Mouse (Mus musculus) embryonic stem cell, embryonic (primary cell): Measurements from ENCODE around the gene Ccdc85c.

Experiments used
- CTCF ChIA-PET, 4 experiments: fragments of 300-600 bp in 2 of 4; fragments of 350-600 bp in 2 of 4; sonication (Branson Sonifier 250); formaldehyde crosslinking; loops; one replicate each; lab custom pipeline; 2022; ENCODE audit warnings: inconsistent platforms in 2 of 4; lab: Charles Lee
- POLR2A ChIA-PET, 4 experiments: fragments of 300-600 bp in 2 of 4; fragments of 350-600 bp in 2 of 4; sonication (Branson Sonifier 250); formaldehyde crosslinking; loops; one replicate each; lab custom pipeline; 2022; ENCODE audit warnings: antibody characterized with exemption in 4 of 4, inconsistent platforms in 1 of 4; lab: Charles Lee

Ccdc85c gene

GRCm38 (mm10) chr12:108174606-108175505, 100.4 kb downstream of the Ccdc85c start:
- ChIA-PET CTCF (interaction anchor here in 3 of 4 experiments (0.6 to 0.7 kb wide), 3 partner anchors 33 to 225 kb away, joined by 3 to 9 read pairs (median 3); no protein-coding TSS in a partner anchor), POLR2A (interaction anchor here in 2 of 4 experiments (0.6 to 1.1 kb wide), 5 partner anchors 16 to 162 kb away, joined by 3 to 4 read pairs (median 3); no protein-coding TSS in a partner anchor)

GRCm38 (mm10) chr12:108172639-108173038, 102.6 kb downstream of the Ccdc85c start:
- ChIA-PET CTCF (interaction anchor here in 2 of 4 experiments (0.6 to 1.3 kb wide), 2 partner anchors 20 to 120 kb away, joined by 3 read pairs; no protein-coding TSS in a partner anchor), POLR2A (interaction anchor here in 1 of 4 experiments (1.0 kb wide), 1 partner anchor 14 kb away, joined by 3 read pairs; no protein-coding TSS in a partner anchor)

- ChIA-PET CTCF (interaction anchor here in 1 of 4 experiments (0.5 kb wide), 1 partner anchor 50 kb away, joined by 3 read pairs; no protein-coding TSS in a partner anchor), POLR2A (interaction anchor here in 1 of 4 experiments (0.8 kb wide), 1 partner anchor 8 kb away, joined by 3 read pairs; the partner anchor contains the start of genes Ccnk and Setd3)
Measured at GRCm38 (mm10) chr12:108171336-108171735, 103.9 kb downstream of the Ccdc85c start.

GRCm38 (mm10) chr12:108170467-108170866, 104.8 kb downstream of the Ccdc85c start:
- CTCF ChIA-PET, result interaction anchor here in 1 of 4 experiments (0.5 to 0.6 kb wide), 2 partner anchors 49 to 121 kb away, joined by 3 to 4 read pairs; no protein-coding TSS in a partner anchor
- POLR2A ChIA-PET, result interaction anchor here in 2 of 4 experiments (0.6 to 1.4 kb wide), 3 partner anchors 8 to 10 kb away, joined by 3 to 8 read pairs (median 3); partner anchors contain the start of genes Ccnk (in 2 of the 2) and Setd3 (in 2 of the 2)

- CTCF ChIA-PET, result interaction anchor here in 3 of 4 experiments (0.8 to 1.2 kb wide), 3 partner anchors 9 to 22 kb away, joined by 3 read pairs; no protein-coding TSS in a partner anchor
- POLR2A ChIA-PET, result interaction anchor here in 3 of 4 experiments (0.5 to 1.4 kb wide), 6 partner anchors 9 to 148 kb away, joined by 3 to 8 read pairs (median 3); partner anchors contain the start of genes Ccnk (in 1 of the 3) and Setd3 (in 1 of the 3)
Measured at GRCm38 (mm10) chr12:108168909-108169308, 106.3 kb downstream of the Ccdc85c start.

- ChIA-PET CTCF (interaction anchor here in 1 of 4 experiments (1.1 kb wide), 1 partner anchor 11 kb away, joined by 5 read pairs; no protein-coding TSS in a partner anchor), POLR2A (interaction anchor here in 2 of 4 experiments (2.8 to 4.2 kb wide), 2 partner anchors 16 kb away, joined by 8 to 20 read pairs; partner anchors contain the start of genes Ccnk (in 2 of the 2) and Setd3 (in 2 of the 2))
Measured at GRCm38 (mm10) chr12:108163706-108164105, 111.5 kb downstream of the Ccdc85c start.

- CTCF ChIA-PET, result interaction anchor here (0.6 to 1.4 kb wide), 7 partner anchors 8 to 1199 kb away, joined by 3 to 10 read pairs (median 4); no protein-coding TSS in a partner anchor
- POLR2A ChIA-PET, result interaction anchor here in 3 of 4 experiments (0.5 to 4.2 kb wide), 7 partner anchors 8 to 360 kb away, joined by 3 to 20 read pairs (median 4); partner anchors contain the start of genes Ccnk (in 2 of the 3) and Setd3 (in 2 of the 3)
Measured at GRCm38 (mm10) chr12:108162036-108162435, 113.2 kb downstream of the Ccdc85c start.

GRCm38 (mm10) chr12:108159863-108160262, 115.4 kb downstream of the Ccdc85c start:
- ChIA-PET CTCF (interaction anchor here in 3 of 4 experiments (0.6 to 1.4 kb wide), 7 partner anchors 9 to 1774 kb away, joined by 3 to 6 read pairs (median 3); no protein-coding TSS in a partner anchor), POLR2A (interaction anchor here in 2 of 4 experiments (0.7 to 1.1 kb wide), 3 partner anchors 9 to 19 kb away, joined by 3 read pairs; partner anchors contain the start of genes Ccnk (in 1 of the 2) and Setd3 (in 1 of the 2))
